Mouse (Mus musculus) kidney, embryonic 15.5 days (tissue): ENCODE data around the gene Metrn. TPM values are rescaled to one million over a fixed set of nuclear protein-coding genes. Genes with fewer than 3 reads are reported as not detected.

Source experiments
- ATAC-seq: fragments of 200-750 bp; cut with Nextera tagmentation; replicated peaks from 2 replicates; pipeline ENCODE4 v1.8.0; 2017; ENCODE audit warnings: moderate TSS enrichment; ENCODE audit not compliant: low FRiP score
- H3K27ac ChIP-seq: fragments of 300-500 bp; sonication (generic); 2 replicates; pipeline ENCODE4 v1.5.1; 2015; ENCODE audit warnings: mild to moderate bottlenecking, inconsistent platforms
- H3K27me3 ChIP-seq: fragments of 300-500 bp; sonication (generic); 2 replicates; pipeline ENCODE4 v1.6.1; 2015; ENCODE audit warnings: inconsistent platforms
- H3K36me3 ChIP-seq: fragments of 300-500 bp; sonication (generic); 2 replicates; pipeline ENCODE4 v1.6.1; 2015; ENCODE audit warnings: inconsistent platforms
- H3K4me1 ChIP-seq: fragments of 300-500 bp; sonication (generic); 2 replicates; pipeline ENCODE4 v1.6.1; 2015; ENCODE audit warnings: inconsistent platforms
- H3K4me2 ChIP-seq: fragments of 300-500 bp; sonication (generic); 2 replicates; pipeline ENCODE4 v1.6.1; 2015; ENCODE audit warnings: moderate library complexity, mild to moderate bottlenecking, inconsistent platforms
- H3K4me3 ChIP-seq: fragments of 300-500 bp; sonication (generic); replicated peaks from 2 replicates; pipeline ENCODE4 v1.5.1; 2015; ENCODE audit warnings: mild to moderate bottlenecking, inconsistent platforms
- H3K9ac ChIP-seq: fragments of 300-500 bp; sonication (generic); 2 replicates; pipeline ENCODE4 v1.6.1; 2015; ENCODE audit warnings: mild to moderate bottlenecking, inconsistent platforms
- H3K9me3 ChIP-seq: fragments of 300-500 bp; sonication (generic); replicated peaks from 2 replicates; pipeline ENCODE4 v1.6.1; 2016; ENCODE audit warnings: inconsistent platforms
- WGBS: fragments of 180-500 bp; shearing (Covaris S2); methylation state at CpG from one replicate; pipeline ENCODE4 v1.1.7; 2015; ENCODE audit warnings: mixed read lengths; 5-methylcytosine and 5-hydroxymethylcytosine counted together
- polyA plus RNA-seq: library from polyadenylated mRNA; unstranded; fragments of >200 nt; fragmentation: Nextera tagmentation; extraction: Ambion mirVana; gene quantifications from 2 replicates; pipeline ENCODE4 v1.2.1, GENCODE M21; 2015

Metrn gene
- polyA plus RNA-seq, 1 experiment from 2014 or later = 58.5 TPM

DNA sequence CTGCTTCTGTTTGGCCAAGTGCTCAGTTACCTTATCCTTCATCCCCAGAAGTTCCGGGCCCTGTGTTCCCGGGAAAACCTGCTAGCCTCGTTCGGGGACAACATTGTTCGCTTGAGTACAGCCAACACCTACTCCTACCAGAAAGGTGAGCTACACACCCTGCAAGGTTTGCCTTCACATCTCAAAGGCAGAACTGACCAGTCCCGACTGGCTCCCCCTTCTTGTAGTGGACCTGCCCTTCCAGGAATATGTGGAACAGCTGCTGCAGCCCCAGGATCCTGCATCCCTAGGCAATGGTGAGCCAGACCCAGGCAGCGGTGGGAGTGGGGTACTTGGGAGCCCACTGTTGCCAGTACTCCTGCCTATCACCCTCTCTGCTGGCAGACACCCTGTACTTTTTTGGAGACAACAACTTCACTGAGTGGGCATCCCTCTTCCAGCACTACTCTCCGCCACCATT is 32.7 kb upstream of the Metrn start:
- WGBS = 39% methylated on average over 8 of the region's 8 CpGs
- H3K4me1 ChIP-seq = peaks cover 71% of the 10 kb centered on the region
- peaks cover 50% of the 10 kb centered on the region for H3K36me3 ChIP-seq

DNA sequence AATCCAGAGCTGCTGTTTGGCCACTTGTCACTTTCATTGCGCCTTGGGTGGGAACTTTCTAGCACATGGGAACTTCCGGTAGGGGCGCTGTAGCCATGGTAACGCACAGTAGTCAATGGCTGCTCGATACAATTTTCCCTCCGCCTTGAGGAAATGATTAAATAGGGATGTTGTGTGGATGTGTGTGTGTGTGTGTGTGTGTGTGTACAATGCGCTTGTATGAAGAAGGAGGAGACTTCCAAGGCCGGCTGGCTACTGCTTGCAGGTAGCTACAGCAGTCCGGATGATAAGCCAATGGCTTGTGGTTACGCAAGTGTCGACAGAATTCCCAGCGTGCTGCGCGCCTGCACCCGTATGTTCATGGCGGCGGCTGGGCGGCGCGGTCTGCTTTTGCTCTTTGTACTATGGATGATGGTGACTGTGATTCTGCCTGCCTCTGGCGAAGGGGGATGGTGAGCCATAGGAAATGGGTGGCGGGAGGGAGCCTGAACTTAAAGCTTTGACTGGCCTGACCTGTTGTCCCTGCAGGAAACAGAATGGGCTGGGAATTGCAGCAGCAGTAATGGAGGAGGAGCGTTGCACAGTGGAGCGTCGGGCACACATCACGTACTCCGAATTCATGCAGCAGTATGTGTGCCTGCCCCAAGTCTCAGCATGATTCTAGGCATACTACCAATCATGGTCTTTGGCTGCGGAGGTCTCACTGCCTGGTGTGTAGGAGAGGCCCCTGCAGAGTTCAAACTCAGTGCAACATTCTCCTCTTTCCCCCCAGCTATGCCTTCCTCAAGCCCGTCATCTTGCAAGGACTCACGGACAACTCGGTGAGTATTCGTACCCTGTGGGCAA is 32.0 kb upstream of the Metrn start, which contains the start of gene Jmjd8:
Jmjd8 (plus strand) TSS at position 156 of the 846 bp plus-strand sequence.
- H3K27me3 ChIP-seq = no peaks in the 10 kb centered on the region
- H3K9me3 ChIP-seq = no peaks in the 10 kb centered on the region
- WGBS = under 1% methylated on average over 32 of the region's 32 CpGs
- peak within 1 kb of the TSS; percentile 95 for H3K4me2 ChIP-seq
- H3K36me3 ChIP-seq = peaks cover 50% of the 10 kb centered on the region
- peak within 1 kb of the TSS; percentile 66 for H3K9ac ChIP-seq
- no peak; the same call in 1 of the 2 replicates for ATAC-seq
- peaks cover 71% of the 10 kb centered on the region for H3K4me1 ChIP-seq
- H3K27ac ChIP-seq = peak within 1 kb of the TSS; percentile 95
- H3K4me3 ChIP-seq = peak within 1 kb of the TSS; percentile 57

More for the DNA sequence above, 32.7 kb upstream of the Metrn start:
- no peak for ATAC-seq
- peak overlapping the region; percentile 57 for H3K4me3 ChIP-seq
- H3K4me2 ChIP-seq = peak overlapping the region; percentile 95
- H3K9me3 ChIP-seq = no peaks in the 10 kb centered on the region
- H3K27me3 ChIP-seq = no peaks in the 10 kb centered on the region
- peak overlapping the region; percentile 95 for H3K27ac ChIP-seq
- peak overlapping the region; percentile 66 for H3K9ac ChIP-seq

DNA sequence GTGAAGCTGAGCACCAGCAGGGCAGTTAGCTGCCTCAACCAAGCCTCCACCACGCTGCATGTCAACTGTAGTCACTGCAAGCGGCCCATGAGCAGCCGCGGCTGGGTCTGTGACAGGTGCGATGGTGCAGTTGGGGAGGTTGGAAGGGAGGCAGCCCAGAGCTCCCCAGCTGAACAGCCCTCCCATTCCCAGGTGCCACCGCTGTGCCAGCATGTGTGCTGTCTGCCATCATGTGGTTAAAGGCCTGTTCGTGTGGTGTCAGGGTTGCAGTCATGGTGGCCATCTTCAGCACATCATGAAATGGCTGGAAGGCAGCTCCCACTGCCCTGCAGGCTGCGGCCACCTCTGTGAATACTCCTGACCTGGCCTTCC is 31.3 kb upstream of the Metrn start:
- peaks cover 50% of the 10 kb centered on the region for H3K36me3 ChIP-seq
- 85% methylated on average over 8 of the region's 8 CpGs for WGBS
- peak overlapping the region; percentile 95 for H3K27ac ChIP-seq
- peak overlapping the region; percentile 66 for H3K9ac ChIP-seq
- peak overlapping the region; percentile 57 for H3K4me3 ChIP-seq
- no peaks in the 10 kb centered on the region for H3K27me3 ChIP-seq
- H3K9me3 ChIP-seq = no peaks in the 10 kb centered on the region
- no peak for ATAC-seq
- peaks cover 69% of the 10 kb centered on the region for H3K4me1 ChIP-seq
- peak overlapping the region; percentile 95 for H3K4me2 ChIP-seq

DNA sequence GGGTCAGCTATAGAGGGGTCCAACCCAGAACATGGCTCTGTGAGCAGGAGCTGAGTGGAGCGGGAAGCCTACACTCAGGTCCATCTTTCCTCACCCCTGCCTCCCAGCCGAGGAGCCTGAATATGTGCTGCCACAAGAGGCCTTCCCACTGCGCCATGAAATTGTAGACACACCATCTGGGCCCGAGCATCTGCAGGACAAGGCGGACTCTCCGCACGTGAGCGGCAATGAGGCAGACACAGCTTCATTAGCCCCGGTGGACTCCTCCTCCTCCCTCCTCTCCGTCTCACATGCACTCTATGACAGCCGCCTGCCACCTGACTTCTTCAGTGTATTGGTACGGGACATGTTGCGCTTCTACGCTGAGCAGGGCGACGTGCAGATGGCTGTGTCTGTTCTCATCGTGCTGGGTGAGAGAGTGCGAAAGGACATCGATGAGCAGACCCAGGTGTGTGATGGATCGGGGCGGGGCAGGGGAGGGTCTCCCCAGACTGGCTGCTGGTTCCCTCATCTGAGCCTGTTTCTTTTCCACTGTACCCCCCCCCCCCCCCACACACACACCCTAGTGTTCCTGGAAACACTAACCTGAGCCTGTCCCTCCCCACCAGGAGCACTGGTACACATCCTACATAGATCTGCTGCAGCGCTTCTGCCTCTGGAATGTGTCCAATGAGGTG is 30.7 kb upstream of the Metrn start:
- ATAC-seq = no peak
- Histone ChIP-seq H3K4me3 (no peak overlapping the region), H3K4me2 (peak overlapping the region; percentile 95), H3K27ac (peak overlapping the region; percentile 95; the same call in 1 of the 2 replicates), H3K27me3 (0 out of 2 replicates have a peak, but pooled peaks cover under 1% of the 10 kb centered on the region), H3K4me1 (peaks cover 69% of the 10 kb centered on the region), H3K9ac (no peak overlapping the region), H3K36me3 (peaks cover 50% of the 10 kb centered on the region), H3K9me3 (no peaks in the 10 kb centered on the region)
- 90% methylated on average over 22 of the region's 22 CpGs for WGBS

DNA sequence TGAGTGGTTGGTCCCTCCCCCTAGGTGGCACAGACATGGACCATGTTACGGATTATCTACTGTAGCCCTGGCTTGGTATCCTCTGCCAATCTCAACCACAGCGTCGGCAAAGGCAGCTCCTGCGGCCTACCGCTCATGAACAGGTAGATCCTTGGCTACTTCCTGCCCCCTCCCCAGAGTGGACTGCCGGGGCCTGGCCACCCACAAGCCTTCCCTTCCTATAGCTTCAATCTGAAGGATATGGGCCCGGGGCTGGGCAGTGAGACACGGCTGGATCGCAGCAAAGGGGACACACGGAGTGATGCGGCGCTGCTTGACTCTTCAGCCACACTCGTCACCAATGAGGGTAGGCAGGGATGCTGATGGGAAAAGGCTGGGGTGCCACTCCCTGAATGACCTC is 30.1 kb upstream of the Metrn start:
- no peak for ATAC-seq
- H3K27me3 ChIP-seq = peaks cover 7% of the 10 kb centered on the region
- no peak overlapping the region for H3K9ac ChIP-seq
- peaks cover 67% of the 10 kb centered on the region for H3K4me1 ChIP-seq
- no peaks in the 10 kb centered on the region for H3K9me3 ChIP-seq
- H3K4me3 ChIP-seq = no peak overlapping the region
- 92% methylated on average over 13 of the region's 13 CpGs for WGBS
- H3K27ac ChIP-seq = no peak overlapping the region
- no peak overlapping the region for H3K4me2 ChIP-seq
- peaks cover 50% of the 10 kb centered on the region for H3K36me3 ChIP-seq

DNA sequence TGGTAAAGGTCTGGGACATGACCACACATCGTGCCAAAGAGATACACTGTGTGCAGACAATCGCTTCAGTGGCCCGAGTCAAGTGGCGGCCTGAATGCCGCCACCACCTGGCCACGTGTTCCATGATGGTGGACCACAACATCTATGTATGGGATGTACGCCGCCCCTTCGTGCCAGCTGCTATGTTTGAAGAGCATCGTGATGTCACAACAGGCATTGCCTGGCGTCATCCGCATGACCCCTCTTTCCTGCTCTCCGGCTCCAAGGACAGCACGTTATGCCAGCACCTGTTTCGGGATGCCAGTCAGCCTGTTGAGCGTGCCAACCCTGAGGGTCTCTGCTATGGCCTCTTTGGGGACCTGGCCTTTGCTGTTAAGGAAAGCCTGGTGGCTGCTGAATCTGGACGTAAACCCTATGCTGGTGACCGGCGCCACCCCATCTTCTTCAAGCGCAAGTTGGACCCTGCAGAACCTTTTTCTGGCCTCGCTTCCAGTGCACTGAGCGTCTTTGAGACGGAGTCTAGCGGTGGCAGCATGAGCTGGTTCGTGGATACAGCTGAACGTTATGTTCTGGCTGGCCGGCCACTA is 29.1 kb upstream of the Metrn start:
- no peak overlapping the region for H3K27ac ChIP-seq
- H3K9ac ChIP-seq = no peak overlapping the region
- peaks cover 16% of the 10 kb centered on the region for H3K27me3 ChIP-seq
- H3K9me3 ChIP-seq = no peaks in the 10 kb centered on the region
- peaks cover 57% of the 10 kb centered on the region for H3K4me1 ChIP-seq
- no peak overlapping the region for H3K4me3 ChIP-seq
- WGBS = 93% methylated on average over 27 of the region's 27 CpGs
- no peak for ATAC-seq
- no peak overlapping the region for H3K4me2 ChIP-seq
- peaks cover 41% of the 10 kb centered on the region for H3K36me3 ChIP-seq

DNA sequence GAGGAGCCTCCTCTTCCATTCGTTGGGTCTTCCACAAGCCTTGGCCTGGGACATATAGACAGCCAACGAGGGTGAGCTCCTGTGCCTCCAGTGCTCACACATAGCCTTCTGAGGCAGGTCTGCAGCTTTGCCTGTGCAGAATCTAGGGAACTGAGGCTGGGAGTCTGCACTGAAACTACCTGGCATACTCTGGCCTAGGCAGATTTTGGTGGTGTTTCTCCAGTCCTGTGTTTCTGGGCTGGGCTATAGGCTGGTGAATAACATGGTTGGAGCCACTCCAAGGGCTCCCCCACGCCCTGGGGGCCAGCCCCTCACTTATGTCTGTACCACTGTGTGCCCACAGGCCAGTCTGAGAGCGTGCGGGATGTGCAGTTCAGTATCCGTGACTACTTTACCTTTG is 28.4 kb upstream of the Metrn start:
- H3K27ac ChIP-seq = no peak overlapping the region

DNA sequence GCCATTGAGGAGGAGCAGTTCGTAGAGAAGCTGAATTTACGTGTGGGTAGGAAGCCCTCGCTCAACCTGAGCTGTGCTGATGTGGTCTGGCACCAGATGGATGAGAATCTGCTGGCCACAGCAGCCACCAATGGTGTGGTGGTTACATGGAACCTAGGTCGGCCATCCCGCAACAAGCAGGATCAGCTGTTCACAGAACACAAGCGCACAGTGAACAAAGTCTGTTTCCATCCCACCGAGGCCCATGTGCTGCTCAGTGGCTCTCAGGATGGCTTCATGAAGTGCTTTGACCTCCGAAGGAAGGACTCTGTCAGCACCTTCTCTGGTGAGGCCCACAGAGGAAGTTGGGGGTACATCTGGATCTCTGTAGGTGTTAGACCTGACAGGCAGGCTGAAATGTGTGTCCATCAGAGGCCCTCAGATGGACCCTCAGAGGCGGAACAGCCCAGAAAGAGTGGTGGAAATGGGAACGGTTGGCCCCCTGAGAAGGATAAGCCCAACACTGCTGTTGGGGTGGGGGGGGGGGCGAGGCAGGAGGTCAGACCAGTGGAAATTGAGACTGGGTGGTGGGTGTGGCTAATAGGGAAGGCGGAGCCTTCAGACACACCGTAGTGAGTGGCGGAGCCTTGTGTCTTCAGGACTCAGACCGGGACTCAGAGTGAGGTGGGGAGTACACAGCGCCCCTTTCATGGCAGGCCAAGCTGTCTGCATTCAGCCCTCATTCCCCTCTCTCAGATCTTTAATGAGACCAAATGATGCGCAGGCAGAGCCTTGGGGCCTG is 27.6 kb upstream of the Metrn start:
- Histone ChIP-seq H3K4me3 (peak overlapping the region; percentile 76), H3K9me3 (no peaks in the 10 kb centered on the region), H3K9ac (peak overlapping the region; percentile 83), H3K27ac (no peak overlapping the region), H3K4me1 (peaks cover 44% of the 10 kb centered on the region), H3K27me3 (peaks cover 31% of the 10 kb centered on the region), H3K36me3 (peaks cover 28% of the 10 kb centered on the region), H3K4me2 (peak overlapping the region; percentile 95)
- no peak for ATAC-seq
- WGBS = 70% methylated on average over 17 of the region's 17 CpGs

More for the DNA sequence above, 28.4 kb upstream of the Metrn start:
- WGBS = 92% methylated on average over 6 of the region's 6 CpGs
- Histone ChIP-seq H3K27me3 (peaks cover 24% of the 10 kb centered on the region), H3K9me3 (no peaks in the 10 kb centered on the region), H3K36me3 (peaks cover 34% of the 10 kb centered on the region), H3K4me1 (peaks cover 50% of the 10 kb centered on the region), H3K9ac (no peak overlapping the region), H3K4me3 (no peak overlapping the region), H3K4me2 (peak overlapping the region; percentile 95)
- no peak for ATAC-seq

DNA sequence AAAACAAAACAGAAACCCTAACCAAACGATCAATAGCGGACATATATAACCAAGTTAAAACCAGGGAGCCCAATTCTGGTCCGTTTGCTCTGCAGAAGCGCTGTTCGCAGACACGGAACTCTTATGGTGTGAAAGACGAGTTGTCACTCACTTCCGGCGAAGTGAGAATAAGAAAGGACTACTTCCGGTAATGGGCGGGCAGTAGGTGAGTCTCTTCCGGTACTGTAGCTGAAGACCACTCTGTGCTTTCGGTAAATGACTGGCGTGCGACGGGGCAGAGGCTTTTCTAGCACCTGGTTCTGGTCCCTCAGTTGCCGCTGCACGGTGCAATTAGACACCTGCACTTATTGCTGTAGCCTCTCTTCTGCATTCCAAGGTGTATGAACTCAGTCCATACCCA is 26.5 kb upstream of the Metrn start, which contains the start of gene Wdr24:
Wdr24 (plus strand) TSS at position 176 of the 400 bp plus-strand sequence.
- Histone ChIP-seq H3K9ac (peak within 1 kb of the TSS; percentile 83), H3K4me3 (peak within 1 kb of the TSS; percentile 76), H3K4me2 (peak within 1 kb of the TSS; percentile 95), H3K4me1 (peaks cover 44% of the 10 kb centered on the region), H3K9me3 (no peaks in the 10 kb centered on the region), H3K27ac (peak within 1 kb of the TSS; percentile 75), H3K36me3 (peaks cover 28% of the 10 kb centered on the region), H3K27me3 (peaks cover 42% of the 10 kb centered on the region)
- whole genome bisulfite sequencing = 1% methylated on average over 18 of the region's 18 CpGs
- ATAC-seq = peak; percentile 53

DNA sequence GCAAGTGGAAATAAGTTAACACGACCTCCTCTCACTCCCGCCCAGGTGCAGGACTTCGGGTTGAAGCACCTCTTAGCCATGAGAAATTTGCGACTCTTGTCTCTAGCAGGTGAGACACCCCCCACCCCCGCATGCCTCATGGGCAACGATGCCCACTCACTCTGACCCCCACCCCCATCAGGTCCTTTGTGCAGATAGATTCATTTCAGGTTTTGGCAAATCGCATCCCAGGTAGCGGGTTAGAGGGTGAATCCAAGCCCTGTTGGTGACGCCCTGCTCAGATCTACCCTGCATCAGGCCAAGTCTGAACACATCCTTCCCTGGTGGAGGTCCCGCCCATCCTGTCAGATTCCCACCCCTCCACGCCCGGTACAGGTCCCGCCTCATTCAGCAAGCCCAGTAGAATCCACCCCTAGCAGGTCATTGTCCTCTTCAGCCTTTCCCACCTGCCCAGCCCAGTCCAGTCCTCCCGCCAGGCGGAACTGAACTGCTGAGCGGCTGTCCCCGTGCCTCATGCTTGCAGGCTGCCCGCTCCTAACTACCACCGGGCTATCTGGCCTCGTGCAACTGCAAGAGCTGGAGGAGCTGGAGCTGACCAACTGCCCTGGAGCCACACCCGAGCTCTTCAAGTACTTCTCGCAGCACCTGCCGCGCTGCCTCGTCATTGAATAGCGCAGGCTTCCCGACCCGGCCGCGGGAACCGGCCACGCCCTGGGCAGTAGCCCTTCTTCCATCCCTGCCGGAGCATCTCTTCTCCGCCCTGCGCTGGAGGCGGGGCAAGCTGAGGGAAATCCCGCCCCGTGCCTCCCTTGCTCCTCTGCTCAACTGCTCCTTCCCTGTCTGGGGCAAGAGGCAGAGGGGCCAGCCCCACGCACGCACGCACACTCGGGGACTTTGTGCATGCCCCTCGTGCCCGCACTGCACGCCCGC is 22.2 kb upstream of the Metrn start:
- Histone ChIP-seq H3K9ac (no peak overlapping the region), H3K27ac (no peak overlapping the region), H3K4me3 (peak overlapping the region; percentile 21), H3K4me1 (peaks cover 12% of the 10 kb centered on the region), H3K9me3 (no peaks in the 10 kb centered on the region), H3K4me2 (peak overlapping the region; percentile 46), H3K36me3 (no peaks in the 10 kb centered on the region), H3K27me3 (peaks cover 73% of the 10 kb centered on the region)
- 0 out of 2 replicates have a peak, but pooled peaks have one; percentile 22 for ATAC-seq
- 6% methylated on average over 45 of the region's 46 CpGs for WGBS
